Mouse (Mus musculus) adrenal gland, adult 18-20 months (tissue): ENCODE measurements around the gene Defb29. TPM values are rescaled to one million over a fixed set of nuclear protein-coding genes. Genes with fewer than 3 reads are reported as not detected.

Source experiments
- DNase-seq, 2 experiments: peaks; one replicate each; pipeline ENCODE4 v3.0.0; 2021 to 2022; ENCODE audit warnings: low spot score in 2 of 2
- long read RNA-seq, 2 experiments: library from polyadenylated mRNA; stranded (forward); transcript quantifications; one replicate each; pipeline ENCODE4 v2.0.0; 2021
- total RNA-seq, 2 experiments: library from RNA; stranded (reverse); gene quantifications; 1 replicate in 1 of 2; 2 replicates in 1 of 2; pipeline ENCODE4 v1.2.3; 2021

Defb29 gene
- not detected for total RNA-seq
- long read RNA-seq, experiment 1 = 0 reads
- long read RNA-seq, experiment 2 = 0 reads

DNA sequence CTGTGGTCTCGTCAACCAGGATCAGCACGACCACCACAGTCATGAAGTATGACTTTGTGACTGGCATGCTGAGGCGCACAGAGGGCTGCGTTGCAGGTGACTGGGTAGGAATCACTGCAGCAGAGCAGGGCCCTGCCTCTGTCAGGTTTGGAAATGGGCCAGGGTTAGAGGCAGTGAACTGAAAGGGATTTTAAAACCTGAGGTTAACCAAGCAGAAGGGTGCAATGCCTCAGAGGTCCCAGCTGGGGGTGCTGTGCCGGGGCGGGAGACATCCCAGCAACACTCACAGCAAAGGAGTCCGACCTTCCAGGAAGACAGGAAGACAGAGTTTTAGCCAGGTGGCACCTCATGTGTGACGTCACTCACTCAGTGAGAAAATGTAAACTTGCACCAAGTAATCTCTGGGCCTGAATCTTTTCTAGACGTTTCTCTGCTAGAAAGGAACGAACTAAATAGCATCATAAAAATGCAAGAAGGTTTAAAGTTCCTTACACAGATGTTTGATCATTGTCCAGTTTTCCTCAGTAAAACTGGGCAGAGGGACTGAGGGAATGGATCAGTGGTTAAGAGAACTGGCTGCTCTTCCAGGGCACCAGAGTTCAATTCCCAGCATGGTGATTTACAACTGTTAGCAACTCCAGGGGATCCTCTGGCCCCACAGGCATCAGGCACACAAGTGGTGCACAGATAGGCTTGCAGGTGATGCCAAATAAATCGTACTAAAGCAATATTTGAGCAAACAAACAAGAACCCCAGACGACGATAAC is at the start of gene Defb29:
TSS of gene Defb29 (minus strand) at position 155 of the 767 bp plus-strand sequence.
- no peak for DNase-seq

DNA sequence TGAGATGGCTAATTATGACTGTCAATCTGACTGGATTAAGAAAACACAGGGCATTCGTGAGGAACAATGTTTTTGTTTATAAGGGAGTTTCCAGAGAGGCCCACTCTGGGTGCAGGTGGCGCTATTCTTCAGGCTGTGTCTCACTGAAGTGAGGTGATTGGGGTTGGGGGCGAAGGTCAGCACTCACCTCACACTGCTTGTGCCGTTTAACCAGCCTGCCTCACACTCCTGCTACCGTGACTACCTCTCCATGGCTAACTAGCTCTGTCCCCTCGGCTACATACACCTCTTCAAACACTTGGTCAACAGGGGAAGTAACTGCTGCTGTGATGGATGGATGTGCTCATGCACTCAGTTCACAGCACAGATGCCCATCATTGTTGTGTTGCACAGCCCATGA is 49.1 kb upstream of the Defb29 start:
- DNase-seq = no peak

- DNase-seq = no peak
Measured at GRCm38 (mm10) chr2:152588450-152588849, 48.6 kb upstream of the Defb29 start.

DNA sequence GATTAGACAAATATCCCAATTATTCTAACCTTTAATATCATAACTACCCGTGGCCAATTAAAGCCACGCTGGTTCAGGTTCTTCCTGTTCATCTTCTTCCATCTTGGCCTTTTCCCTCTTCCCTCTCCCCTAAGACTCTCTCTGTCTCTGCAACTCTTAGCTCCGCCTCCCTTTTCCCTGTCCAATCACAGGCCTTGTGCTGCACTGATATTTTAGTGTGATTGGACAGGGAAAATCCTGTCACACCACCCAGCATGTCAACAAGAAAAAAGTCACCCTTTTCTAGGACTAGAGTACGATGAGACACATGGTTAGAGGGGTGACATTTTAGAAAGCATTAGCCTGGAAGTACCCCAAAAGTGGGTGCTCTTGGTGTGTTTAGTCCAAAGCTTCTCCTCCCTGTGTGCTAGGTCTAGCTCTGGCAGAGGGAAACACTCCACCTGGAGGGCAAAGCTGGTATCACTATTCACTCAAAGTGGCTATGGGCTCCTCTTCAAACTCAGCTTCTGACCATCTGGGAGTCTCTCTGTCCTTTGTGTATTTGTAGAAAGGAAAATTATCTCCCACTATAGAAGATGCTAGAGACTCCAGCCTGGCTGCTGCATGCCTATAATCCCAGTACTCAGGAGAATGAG is 47.1 kb upstream of the Defb29 start:
- DNase-seq = peak in 1 of 2 experiments; percentile 31

- DNase-seq = no peak
Measured at GRCm38 (mm10) chr2:152580612-152581011, 40.7 kb upstream of the Defb29 start.

GRCm38 (mm10) chr2:152580107-152580506 is 40.2 kb upstream of the Defb29 start, which contains the start of gene Defb19:
Gene Defb19 (minus strand): TSS chr2:152580312.
- no peak for DNase-seq

- DNase-seq = no peak
Measured at GRCm38 (mm10) chr2:152573484-152573883, 33.6 kb upstream of the Defb29 start.

GRCm38 (mm10) chr2:152572114-152572794 is 32.4 kb upstream of the Defb29 start, which contains the start of gene Defb21:
Gene Defb21 (plus strand): TSS chr2:152572744.
- DNase-seq = no peak

- DNase-seq = no peak
Measured at GRCm38 (mm10) chr2:152570313-152570712, 30.4 kb upstream of the Defb29 start.

- DNase-seq = no peak
Measured at GRCm38 (mm10) chr2:152569881-152570280, 30.0 kb upstream of the Defb29 start.

- no peak for DNase-seq
Measured at GRCm38 (mm10) chr2:152569038-152569437, 29.1 kb upstream of the Defb29 start, which contains the start of gene Gm17416. Gene Gm17416 (plus strand): TSS chr2:152569338.

DNA sequence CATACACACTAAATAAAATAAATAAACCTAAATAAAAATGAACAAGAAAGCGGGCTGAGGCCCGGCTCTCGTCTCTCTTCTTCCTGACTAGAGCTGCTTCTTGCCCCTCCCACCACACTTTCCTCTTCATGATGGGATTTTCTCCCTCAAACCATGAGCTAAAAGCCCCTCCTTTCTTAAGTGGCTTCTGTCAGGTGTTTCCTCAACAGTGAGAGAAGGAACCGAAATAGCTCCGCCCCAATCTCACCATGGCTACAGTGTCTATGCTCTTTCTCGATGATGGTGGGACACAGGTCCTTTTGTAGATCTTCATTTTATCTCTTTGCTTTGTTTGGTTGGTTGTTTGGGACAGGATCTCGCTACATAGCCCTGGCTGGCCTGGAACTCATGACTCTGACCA is 16.8 kb upstream of the Defb29 start:
- no peak for DNase-seq

- peak; percentile 53 to 64 for DNase-seq
Measured at GRCm38 (mm10) chr2:152553774-152554423, 14.0 kb upstream of the Defb29 start.

- no peak for DNase-seq
Measured at GRCm38 (mm10) chr2:152548124-152548523, 8.2 kb upstream of the Defb29 start.

GRCm38 (mm10) chr2:152544691-152545090 is 4.8 kb upstream of the Defb29 start:
- DNase-seq = peak; percentile 24 to 29

- no peak for DNase-seq
Measured at GRCm38 (mm10) chr2:152543478-152543877, 3.6 kb upstream of the Defb29 start.

DNA sequence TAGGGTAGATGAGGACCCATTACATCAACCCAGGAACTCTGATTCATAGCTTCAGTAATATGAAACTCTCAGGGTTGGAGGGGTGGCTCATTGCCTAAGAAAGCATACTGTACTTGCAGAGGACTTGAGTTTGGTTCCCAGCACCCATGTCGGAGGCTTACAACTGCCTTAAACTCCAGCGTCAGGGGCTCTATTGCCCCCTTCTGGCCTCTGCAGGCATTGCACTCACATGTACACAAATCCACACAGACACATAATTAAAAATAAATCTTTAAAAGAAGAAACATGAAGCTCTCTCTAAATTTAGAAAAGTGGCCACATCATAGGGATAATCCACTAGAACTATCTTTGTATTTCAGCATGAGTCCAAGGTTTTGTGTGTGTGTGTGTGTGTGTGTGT is 3.0 kb upstream of the Defb29 start:
- no peak for DNase-seq

DNA sequence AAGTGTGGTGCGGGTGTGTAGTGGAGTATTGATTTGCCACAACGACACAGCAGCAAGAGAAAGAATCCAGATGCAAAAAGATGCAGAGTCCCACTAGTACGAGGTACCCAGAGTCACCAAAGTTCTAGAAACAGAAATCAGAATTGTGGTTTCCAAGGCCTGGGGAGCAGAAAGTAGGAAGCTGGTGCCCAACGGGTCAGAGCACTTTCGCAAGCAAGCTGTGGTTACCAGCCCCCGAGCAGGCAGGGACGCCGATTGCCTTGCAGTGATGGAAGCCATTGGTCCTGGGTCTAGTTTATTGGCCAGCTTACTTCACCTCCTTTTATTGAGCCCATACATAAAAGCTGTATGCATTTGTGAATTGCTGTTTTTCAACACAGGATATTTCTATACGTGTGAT is 2.1 kb upstream of the Defb29 start:
- no peak for DNase-seq

DNA sequence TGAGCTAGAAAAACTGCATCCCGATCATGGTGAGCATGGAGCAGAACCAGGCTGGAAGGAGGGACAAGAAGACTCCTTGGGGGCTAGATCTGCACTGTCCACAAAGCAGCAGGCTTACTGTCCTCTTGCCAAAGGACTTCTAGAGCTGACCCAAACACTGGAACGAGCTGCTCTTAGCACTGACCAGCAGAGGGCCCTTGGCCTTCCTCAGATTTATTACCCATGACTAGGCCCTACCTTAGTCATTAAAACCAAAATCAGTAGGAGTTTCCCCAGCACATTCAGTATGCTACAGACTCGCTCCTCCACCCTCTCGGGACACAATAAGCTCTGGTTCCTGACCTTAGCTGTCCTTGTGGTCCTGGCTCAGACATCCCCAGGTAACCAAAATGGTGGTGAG is 21.9 kb downstream of the Defb29 start, which contains the start of gene Defb28:
TSS of gene Defb28 (plus strand) at position 275 of the 400 bp plus-strand sequence.
- peak in 1 of 2 experiments; percentile 15 for DNase-seq

GRCm38 (mm10) chr2:152516084-152516483 is 23.8 kb downstream of the Defb29 start:
- DNase-seq = no peak

DNA sequence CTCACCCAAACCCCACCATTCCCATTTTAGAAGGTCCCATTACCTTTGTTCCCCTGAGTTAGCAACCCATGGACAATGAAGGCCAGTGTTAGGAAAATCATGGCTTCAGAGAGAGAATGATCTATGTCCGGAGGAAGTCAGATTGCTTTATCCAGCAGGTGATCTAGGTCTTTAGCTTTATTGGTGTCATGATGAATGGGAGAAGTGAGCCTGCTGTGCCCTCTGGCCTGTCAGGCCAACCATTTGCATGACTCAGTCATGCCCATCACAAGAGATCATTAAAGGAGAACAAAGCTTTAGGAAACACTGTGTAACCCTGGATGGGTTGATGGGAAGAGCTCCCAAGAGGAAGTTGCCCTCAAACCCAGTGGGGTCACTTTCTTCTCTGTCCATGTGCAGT is 28.3 kb downstream of the Defb29 start, which contains the start of gene Defb26:
TSS of gene Defb26 (minus strand) at position 101 of the 400 bp plus-strand sequence.
- DNase-seq = no peak
